Mouse (Mus musculus): ENCODE measurements around the gene Krt35.

- no peak for TF ChIP-seq CTCF (IDR thresholded peaks at IDR 0.05; ENCODE audit: borderline replicate concordance, control insufficient read depth, extremely low read depth, insufficient read depth, low read length, poor library complexity)
- TF ChIP-seq POLR2A (IDR thresholded peaks at IDR 0.05; ENCODE audit: control insufficient read depth, extremely low read depth, insufficient read depth, low read length, poor library complexity): no peak
Measured at GRCm38 (mm10) chr11:100097819-100098218, 1.8 kb upstream of the Krt35 start.
